Mouse (Mus musculus) forebrain, embryonic 14.5 days (tissue): Measurements from ENCODE around the gene Chil3. TPM values are rescaled to one million over a fixed set of nuclear protein-coding genes. Genes with fewer than 3 reads are reported as not detected.
"Not testable (repeated sequence)": the region's sequence is repeated elsewhere in the genome, so short reads cannot be mapped to it uniquely, and the experiment has no call there.

Source experiments
- ATAC-seq: fragments of 200-750 bp; cut with Nextera tagmentation; 2 replicates; pipeline ENCODE4 v1.8.0; 2017; ENCODE audit warnings: mild to moderate bottlenecking, moderate library complexity
- DNase-seq: peaks from one replicate; pipeline ENCODE4 v3.0.0-alpha.2; 2015; ENCODE audit warnings: low spot score
- H3K27ac ChIP-seq: fragments of 300-500 bp; sonication (generic); 2 replicates; pipeline ENCODE4 v1.5.1; 2014; ENCODE audit warnings: low read depth, mild to moderate bottlenecking, control low read depth, low read length, moderate library complexity
- H3K27me3 ChIP-seq: fragments of 300-500 bp; sonication (generic); replicated peaks from 2 replicates; pipeline ENCODE4 v1.6.1; 2014; ENCODE audit warnings: low read length, control low read depth, mixed read lengths; ENCODE audit not compliant: control insufficient read depth, insufficient read depth
- H3K36me3 ChIP-seq: fragments of 300-500 bp; sonication (generic); 2 replicates; pipeline ENCODE4 v1.6.1; 2014; ENCODE audit warnings: low read length, control low read depth; ENCODE audit not compliant: control insufficient read depth, insufficient read depth
- H3K4me1 ChIP-seq: fragments of 300-500 bp; sonication (generic); 2 replicates; pipeline ENCODE4 v1.6.1; 2014; ENCODE audit warnings: antibody characterized with exemption, low read length, control low read depth; ENCODE audit not compliant: control insufficient read depth, insufficient read depth
- H3K4me2 ChIP-seq: fragments of 300-500 bp; sonication (generic); 2 replicates; pipeline ENCODE4 v1.6.1; 2014; ENCODE audit warnings: mild to moderate bottlenecking, control low read depth, low read length
- H3K4me3 ChIP-seq: fragments of 300-500 bp; sonication (generic); 2 replicates; pipeline ENCODE4 v1.5.1; 2014; ENCODE audit warnings: low read depth, low read length, control low read depth
- H3K9ac ChIP-seq: fragments of 300-500 bp; sonication (generic); 2 replicates; pipeline ENCODE4 v1.6.1; 2014; ENCODE audit warnings: mild to moderate bottlenecking, low read length, control low read depth, moderate library complexity
- H3K9me3 ChIP-seq: fragments of 300-500 bp; sonication (generic); replicated peaks from 2 replicates; pipeline ENCODE4 v1.6.1; 2016; ENCODE audit warnings: low read length, control low read depth, mixed read lengths; ENCODE audit not compliant: control insufficient read depth
- WGBS: fragments of 180-500 bp; shearing (Covaris S2); extraction: QIAGEN DNeasy Blood & Tissue Kit; methylation state at CpG from one replicate; pipeline ENCODE4 v1.1.7; 2014; 5-methylcytosine and 5-hydroxymethylcytosine counted together
- polyA plus RNA-seq: library from polyadenylated mRNA; unstranded; fragments of >200 nt; fragmentation: Nextera tagmentation; extraction: Ambion mirVana; gene quantifications from 2 replicates; pipeline ENCODE4 v1.2.1, GENCODE M21; 2014

The Chil3 gene
- 0.23 TPM in 1 of 2 replicates, not detected in the other for polyA plus RNA-seq

- no peak within 1 kb of the TSS for H3K9ac ChIP-seq
- DNase-seq, result no peak
These were observed at the start of gene Chil3 for GRCm38 (mm10) chr3:106167464-106167863. Gene Chil3, minus strand, starts transcription at chr3:106167564.

GRCm38 (mm10) chr3:106198030-106198429 lies 30.7 kb upstream of the Chil3 start:
- not testable (repeated sequence) for H3K36me3 ChIP-seq

More at GRCm38 (mm10) chr3:106167464-106167863, at the start of gene Chil3:
- WGBS, result 86% methylated on average over 3 of the region's 3 CpGs
- Histone ChIP-seq H3K9me3 (0 out of 2 replicates have a peak, but pooled peaks cover 2% of the 10 kb centered on the region), H3K27ac (no peak within 1 kb of the TSS), H3K27me3 (no peaks in the 10 kb centered on the region), H3K4me2 (no peak within 1 kb of the TSS), H3K36me3 (no peaks in the 10 kb centered on the region), H3K4me3 (no peak within 1 kb of the TSS), H3K4me1 (0 out of 2 replicates have a peak, but pooled peaks cover 2% of the 10 kb centered on the region)
- ATAC-seq, result no peak

GRCm38 (mm10) chr3:106197246-106197645 lies 29.9 kb upstream of the Chil3 start:
- H3K4me3 ChIP-seq, H3K36me3 ChIP-seq, H3K27ac ChIP-seq, H3K9me3 ChIP-seq, ATAC-seq, H3K4me1 ChIP-seq, H3K9ac ChIP-seq, H3K4me2 ChIP-seq, DNase-seq, H3K27me3 ChIP-seq: not testable (repeated sequence)
- WGBS, result 80% methylated on average over 2 of the region's 2 CpGs

More at GRCm38 (mm10) chr3:106198030-106198429, 30.7 kb upstream of the Chil3 start:
- not testable (repeated sequence) for DNase-seq, H3K27me3 ChIP-seq, H3K4me1 ChIP-seq, H3K9me3 ChIP-seq, ATAC-seq, H3K4me2 ChIP-seq, H3K9ac ChIP-seq, H3K27ac ChIP-seq, H3K4me3 ChIP-seq
- WGBS, result 74% methylated on average over 1 of the region's 1 CpGs

GRCm38 (mm10) chr3:106196276-106196675 lies 28.9 kb upstream of the Chil3 start:
- ATAC-seq (no peak), DNase-seq (no peak)
- peaks cover 7% of the 10 kb centered on the region; the same call in 1 of the 2 replicates for H3K9me3 ChIP-seq
- no peak overlapping the region for H3K9ac ChIP-seq
- no peaks in the 10 kb centered on the region for H3K36me3 ChIP-seq
- H3K4me2 ChIP-seq, result no peak overlapping the region
- no peaks in the 10 kb centered on the region for H3K27me3 ChIP-seq
- no peak overlapping the region for H3K4me3 ChIP-seq
- H3K27ac ChIP-seq, result no peak overlapping the region
- H3K4me1 ChIP-seq, result no peaks in the 10 kb centered on the region

- Histone ChIP-seq H3K27ac (no peak overlapping the region), H3K9ac (no peak overlapping the region), H3K4me2 (no peak overlapping the region), H3K9me3 (peaks cover 7% of the 10 kb centered on the region; the same call in 1 of the 2 replicates), H3K27me3 (no peaks in the 10 kb centered on the region), H3K36me3 (no peaks in the 10 kb centered on the region), H3K4me1 (no peaks in the 10 kb centered on the region), H3K4me3 (no peak overlapping the region)
- DNase-seq (no peak), ATAC-seq (no peak)
- WGBS, result 94% methylated on average over 12 of the region's 12 CpGs
These were observed 28.1 kb upstream of the Chil3 start for GRCm38 (mm10) chr3:106195486-106195885.

- DNase-seq, result no peak
- no peak overlapping the region for H3K9ac ChIP-seq
- H3K27ac ChIP-seq, result no peak overlapping the region
- no peaks in the 10 kb centered on the region for H3K27me3 ChIP-seq
- ATAC-seq, result no peak
- 78% methylated on average over 2 of the region's 2 CpGs for WGBS
- no peak overlapping the region for H3K4me2 ChIP-seq
- H3K9me3 ChIP-seq, result 0 out of 2 replicates have a peak, but pooled peaks cover 2% of the 10 kb centered on the region
- H3K4me3 ChIP-seq, result no peak overlapping the region
- H3K36me3 ChIP-seq, result no peaks in the 10 kb centered on the region
- H3K4me1 ChIP-seq, result no peaks in the 10 kb centered on the region
These were observed 20.6 kb upstream of the Chil3 start for GRCm38 (mm10) chr3:106187991-106188390.

GRCm38 (mm10) chr3:106177509-106178189 lies 10.3 kb upstream of the Chil3 start:
- WGBS, result 61% methylated on average over 13 of the region's 13 CpGs
- H3K4me1 ChIP-seq, result no peaks in the 10 kb centered on the region
- H3K27me3 ChIP-seq, result no peaks in the 10 kb centered on the region
- no peak overlapping the region for H3K9ac ChIP-seq
- no peaks in the 10 kb centered on the region for H3K36me3 ChIP-seq
- no peak overlapping the region for H3K27ac ChIP-seq
- no peak overlapping the region for H3K4me2 ChIP-seq
- H3K9me3 ChIP-seq, result no peaks in the 10 kb centered on the region
- peak; percentile 51 for DNase-seq
- peak; percentile 63 for ATAC-seq
- no peak overlapping the region for H3K4me3 ChIP-seq

GRCm38 (mm10) chr3:106174971-106175370 lies 7.6 kb upstream of the Chil3 start:
- not testable (repeated sequence) for H3K9ac ChIP-seq, H3K27ac ChIP-seq, ATAC-seq, H3K4me3 ChIP-seq, DNase-seq, H3K27me3 ChIP-seq, H3K9me3 ChIP-seq, H3K4me1 ChIP-seq, H3K36me3 ChIP-seq, H3K4me2 ChIP-seq
- 54% methylated on average over 2 of the region's 2 CpGs for WGBS

- not testable (repeated sequence) for H3K9me3 ChIP-seq, ATAC-seq, H3K36me3 ChIP-seq, H3K27me3 ChIP-seq, H3K4me2 ChIP-seq, H3K4me3 ChIP-seq, H3K27ac ChIP-seq, H3K9ac ChIP-seq, H3K4me1 ChIP-seq, DNase-seq
- 82% methylated on average over 2 of the region's 2 CpGs for WGBS
These were observed 5.1 kb upstream of the Chil3 start for GRCm38 (mm10) chr3:106172506-106172905.
